Mouse (Mus musculus): ENCODE results near the gene Hinfp. TPM values are rescaled to one million over a fixed set of nuclear protein-coding genes. Genes with fewer than 3 reads are reported as not detected.
"Not testable (repeated sequence)": the region's sequence is repeated elsewhere in the genome, so short reads cannot be mapped to it uniquely, and the experiment has no call there.

Hinfp gene
- 23.6 and 29.3 TPM in 2 replicates for total RNA-seq (2021)
- long read RNA-seq, full-length matches to known transcripts, result 1 of 8 reads
- long read RNA-seq, partial matches to known transcripts, result 4 of 8 reads
- long read RNA-seq, other reads (novel, unspliced or antisense), result 3 of 8 reads

DNA sequence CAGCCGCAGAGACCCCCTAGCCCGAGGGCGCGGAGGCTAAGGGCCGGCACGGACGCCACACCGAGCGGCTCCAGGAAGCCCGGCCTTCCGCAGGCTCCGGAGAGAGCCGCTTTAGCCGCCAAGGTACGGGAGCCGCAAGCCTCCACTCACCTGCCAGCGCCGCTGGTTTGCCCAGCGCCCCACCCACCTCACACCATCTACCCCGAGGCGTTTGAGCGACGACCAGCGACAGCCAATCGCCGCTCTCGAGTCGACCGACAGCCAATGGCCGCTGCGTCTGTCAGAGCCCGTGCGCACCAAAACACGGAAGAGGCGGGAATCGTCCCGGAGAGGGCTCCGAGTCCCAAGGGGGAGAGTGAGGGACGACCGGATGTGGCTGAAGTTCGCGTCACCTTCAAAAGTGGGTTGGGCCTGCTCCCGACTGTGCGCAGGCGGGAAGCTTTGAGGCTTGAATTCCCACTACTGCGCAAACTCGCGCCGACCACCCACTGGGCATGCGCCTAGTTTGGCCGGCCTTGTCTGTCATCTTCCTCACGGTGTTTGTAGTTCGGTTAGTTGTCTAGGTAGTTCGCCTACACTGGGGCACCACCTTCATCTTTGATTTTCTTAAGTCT, at the start of gene Hinfp:
Gene Hinfp (minus strand): TSS at position 206 of the 614 bp plus-strand sequence.
- peak; percentile 96 for DNase-seq

DNA sequence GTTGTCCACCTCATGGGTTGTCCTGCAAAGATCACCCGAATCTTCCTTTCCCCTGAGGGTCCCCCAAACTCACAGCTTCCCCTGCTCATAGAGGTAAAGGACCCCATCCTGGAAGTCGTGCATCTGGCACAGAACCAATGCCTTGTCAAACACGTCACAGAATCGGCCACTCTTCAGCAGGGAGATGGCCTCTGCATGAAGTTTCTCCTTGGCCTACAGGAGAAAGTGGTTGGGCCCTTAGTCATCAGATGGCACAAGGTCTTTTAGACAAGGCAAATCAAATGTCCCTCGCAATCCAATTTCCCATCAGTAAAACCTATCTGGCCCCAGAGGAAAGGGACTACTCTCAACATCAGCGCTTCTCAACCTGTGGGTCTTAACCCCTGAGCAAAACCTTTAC, 47.7 kb upstream of the Hinfp start:
- DNase-seq, result peak; percentile 28

DNA sequence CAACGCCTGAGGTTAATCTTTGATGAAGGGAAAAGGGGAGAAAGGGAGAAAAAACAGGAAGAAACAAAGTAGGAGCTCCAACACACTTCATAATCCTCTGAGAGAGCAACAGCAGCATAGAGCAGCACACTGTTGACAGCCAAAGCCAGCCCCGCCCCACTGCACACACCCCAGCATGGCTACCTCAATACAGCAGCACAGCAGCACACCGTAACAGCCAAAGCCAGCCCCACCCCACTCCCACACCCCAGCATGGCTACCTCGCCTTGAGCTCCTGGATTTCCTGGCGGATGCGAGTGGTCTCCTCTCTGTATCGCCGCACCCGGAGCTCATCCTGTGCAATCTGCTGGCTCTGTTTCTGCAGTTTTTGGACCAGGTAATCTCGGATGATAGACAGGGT, 46.9 kb upstream of the Hinfp start:
- no peak for DNase-seq

DNA sequence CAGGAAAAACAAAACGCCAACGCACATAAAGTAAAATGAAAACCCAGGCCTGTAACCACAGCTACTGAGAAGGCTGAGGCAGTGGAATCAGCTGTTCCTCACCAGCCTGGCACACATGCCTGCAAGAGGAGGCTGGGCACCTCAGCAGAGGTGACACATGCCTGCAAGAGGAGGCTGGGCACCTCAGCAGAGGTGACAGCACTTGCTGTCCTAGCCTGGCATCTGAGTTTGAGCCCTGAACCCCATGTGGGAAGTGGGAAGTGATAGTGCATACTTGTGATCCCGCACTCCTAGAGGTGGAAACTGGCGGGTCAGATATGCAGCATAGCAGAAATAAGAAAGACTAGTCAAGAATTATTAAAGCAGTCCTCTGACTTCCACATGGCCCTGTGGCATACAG, 45.9 kb upstream of the Hinfp start:
- no peak for DNase-seq

DNA sequence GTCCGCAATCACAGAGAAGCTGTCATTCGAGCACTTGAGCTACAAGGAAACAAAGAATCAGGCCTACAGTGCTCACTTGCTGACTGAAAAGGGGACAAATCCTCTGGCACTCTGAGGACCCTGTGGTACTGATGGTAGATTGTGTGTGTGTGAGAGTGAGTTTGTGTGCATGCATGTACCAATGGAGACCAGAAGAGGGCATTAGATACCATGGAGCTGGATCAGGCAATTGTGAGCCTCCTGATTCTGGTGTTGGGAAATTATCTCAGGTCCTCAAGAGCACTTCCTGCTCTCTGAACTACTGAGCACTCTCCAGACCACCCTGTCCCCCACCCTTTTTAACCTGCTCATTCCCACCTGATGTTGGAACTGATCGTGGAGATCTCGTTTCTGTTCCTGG, 43.1 kb upstream of the Hinfp start:
- no peak for DNase-seq

DNA sequence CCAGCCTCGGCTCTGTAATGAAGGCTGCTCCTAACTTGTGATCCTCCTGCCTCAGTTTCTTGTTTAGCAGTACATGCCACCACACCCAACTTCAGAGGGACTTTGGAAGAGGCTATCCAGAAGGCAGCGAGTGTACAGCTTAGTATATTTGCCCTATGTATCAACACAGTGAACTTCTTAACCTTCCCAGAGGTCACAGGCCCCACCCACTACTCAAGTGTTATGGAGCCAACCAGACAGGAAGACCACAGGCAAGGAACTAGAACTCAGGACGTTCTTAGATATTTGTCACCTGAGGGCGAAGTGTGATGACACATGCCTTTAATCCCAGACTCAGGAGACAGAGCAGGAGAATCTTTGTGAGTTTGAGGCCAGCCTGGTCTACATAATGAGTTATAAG, 42.1 kb upstream of the Hinfp start:
- DNase-seq, result no peak

DNA sequence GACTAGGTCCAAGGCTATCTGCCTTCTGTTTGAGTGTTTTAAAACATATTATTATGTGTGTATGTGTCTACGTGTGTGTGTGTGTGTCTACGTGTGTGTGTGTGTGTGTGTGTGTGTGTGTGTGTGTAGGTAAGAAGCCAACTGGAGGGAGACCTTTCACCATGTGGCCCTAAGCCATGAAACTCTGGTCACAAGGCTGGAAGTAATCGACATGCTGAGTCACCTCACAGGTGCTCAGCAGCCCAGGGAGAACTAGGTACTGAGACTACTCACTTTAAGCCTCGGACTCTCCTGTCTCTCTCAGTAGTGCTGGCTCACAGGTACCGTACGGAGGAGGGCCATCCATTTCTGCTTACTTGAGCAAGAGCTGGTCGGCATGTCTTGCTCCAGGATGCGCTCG, 41.7 kb upstream of the Hinfp start:
- no peak for DNase-seq

DNA sequence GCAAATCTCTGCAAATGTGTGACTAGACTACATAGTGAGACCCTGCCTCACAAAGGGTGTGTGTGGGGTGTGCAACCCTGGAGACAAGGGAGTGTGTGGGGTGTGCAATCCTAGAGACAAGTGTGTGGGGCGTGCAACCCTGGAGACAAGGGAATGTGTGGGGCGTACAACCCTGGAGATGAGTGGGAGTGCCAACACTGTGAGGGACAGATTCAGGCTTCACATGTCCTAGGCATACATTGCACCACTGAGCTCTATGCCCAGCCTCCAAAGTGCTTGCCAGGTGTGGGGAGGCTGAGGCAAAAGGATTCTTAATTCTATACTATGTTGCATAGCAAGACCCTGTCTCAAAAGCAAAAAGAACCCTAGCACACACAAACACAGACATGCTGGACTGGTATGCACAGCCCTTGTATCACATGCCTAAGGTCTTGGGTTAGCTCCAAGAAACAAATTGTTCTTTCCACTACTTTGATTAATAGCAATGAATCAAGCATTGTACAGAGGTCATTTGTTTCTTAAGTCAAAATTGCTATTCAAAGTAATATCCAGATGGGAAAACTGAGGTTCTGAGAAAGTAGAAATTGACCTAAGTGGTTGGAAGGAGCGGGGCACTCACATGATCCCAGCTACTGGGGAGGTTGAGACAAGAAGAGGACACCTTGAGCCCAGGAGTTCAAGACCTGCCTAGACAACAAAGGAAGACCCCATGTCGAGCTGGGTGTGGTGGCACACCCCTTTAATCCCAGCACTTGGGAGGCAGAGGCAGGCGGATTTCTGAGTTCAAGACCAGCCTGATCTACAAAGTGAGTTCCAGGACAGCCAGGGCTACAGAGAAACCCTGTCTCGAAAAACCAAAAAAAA, 40.3 kb upstream of the Hinfp start:
- DNase-seq, result no peak

DNA sequence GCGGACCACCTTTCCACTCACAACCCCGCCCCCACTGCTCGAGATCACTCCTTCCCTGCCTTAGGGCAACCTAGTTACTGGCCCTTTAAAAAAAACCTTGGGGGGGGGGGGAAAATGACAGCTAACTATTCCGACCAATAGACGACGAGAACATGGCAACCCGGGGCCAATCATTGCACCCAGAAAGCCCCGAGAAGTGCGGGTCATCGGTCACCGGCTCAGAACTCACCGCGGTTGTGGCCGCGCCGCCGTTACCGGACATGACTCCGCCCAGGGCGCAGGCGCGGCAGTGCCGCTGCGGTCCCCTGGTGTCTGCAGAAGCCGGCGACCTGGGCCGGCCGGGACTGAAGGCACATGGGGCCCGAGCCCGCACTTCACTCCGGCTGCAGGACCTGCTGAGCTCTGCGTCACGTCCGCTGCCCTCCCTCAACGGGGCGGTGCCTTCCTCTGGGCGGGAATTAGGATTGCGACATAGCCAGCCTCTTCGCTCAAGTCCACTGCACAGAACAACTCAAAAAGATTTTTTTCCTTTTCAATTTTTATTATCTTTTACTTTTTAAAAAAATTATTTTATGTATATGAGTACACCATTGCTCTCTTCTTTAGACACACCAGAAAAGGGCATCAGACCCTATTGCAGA, 38.4 kb upstream of the Hinfp start, which contains the start of gene Hmbs:
Gene Hmbs (minus strand): TSS at position 448 of the 641 bp plus-strand sequence.
- DNase-seq, result peak; percentile 89

DNA sequence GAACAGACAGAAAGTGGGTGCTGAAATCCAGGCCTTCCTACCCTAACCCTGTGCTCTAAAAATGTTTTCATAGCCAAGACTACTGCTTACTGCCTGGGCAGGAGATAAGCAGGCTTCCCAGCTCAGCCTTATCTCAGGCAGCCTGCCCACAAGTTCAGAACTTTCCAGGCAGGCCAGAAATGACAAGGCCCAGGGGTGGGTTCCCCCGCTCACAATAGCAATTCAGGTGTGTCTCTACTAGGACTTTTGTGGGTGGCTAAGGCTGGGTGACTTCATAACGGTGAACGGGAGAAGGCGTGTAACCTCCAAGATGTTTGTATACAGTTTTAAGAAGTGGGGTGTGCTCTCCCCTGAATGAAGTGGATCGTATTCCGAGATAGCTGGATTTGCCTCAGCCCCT, 37.8 kb upstream of the Hinfp start:
- DNase-seq, result no peak

DNA sequence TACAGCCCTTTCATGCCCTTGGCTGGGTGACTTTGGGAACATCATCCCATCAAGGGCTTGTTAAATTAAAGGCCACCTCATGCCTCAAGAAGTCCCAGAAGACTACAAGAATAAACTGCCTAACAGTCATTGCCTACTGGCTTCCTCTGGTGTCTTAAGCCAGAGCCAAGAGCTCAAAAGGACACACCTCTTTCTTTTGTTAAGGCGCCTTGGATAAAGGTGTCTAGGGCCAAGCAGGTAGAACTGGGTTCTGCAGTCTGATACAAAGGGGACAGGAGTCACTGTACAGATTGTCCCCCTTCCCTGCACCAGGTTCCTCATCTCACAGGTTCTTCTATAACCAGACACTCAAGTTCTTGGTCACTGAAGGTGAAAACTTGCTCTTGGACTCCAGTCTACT, 37.1 kb upstream of the Hinfp start:
- no peak for DNase-seq

DNA sequence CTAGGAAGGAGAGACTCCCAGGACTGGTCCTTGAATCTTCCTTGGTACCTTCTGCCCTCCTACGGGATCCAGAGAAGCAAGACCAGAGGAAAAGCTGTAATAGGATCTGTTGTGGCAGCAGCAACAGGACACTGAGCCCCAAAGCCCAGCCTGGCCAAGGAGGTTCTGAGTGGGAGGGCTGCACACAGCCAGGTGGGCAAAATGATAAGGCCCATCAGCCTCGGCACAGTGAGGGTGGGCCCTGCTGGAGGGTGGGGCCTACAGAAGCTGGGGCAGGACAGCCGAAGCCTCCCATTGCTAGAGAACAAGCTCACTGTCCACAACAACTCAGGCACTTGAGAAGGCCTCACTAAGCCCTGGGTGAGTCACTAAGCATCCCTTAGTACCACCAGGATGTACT, 36.7 kb upstream of the Hinfp start:
- no peak for DNase-seq

DNA sequence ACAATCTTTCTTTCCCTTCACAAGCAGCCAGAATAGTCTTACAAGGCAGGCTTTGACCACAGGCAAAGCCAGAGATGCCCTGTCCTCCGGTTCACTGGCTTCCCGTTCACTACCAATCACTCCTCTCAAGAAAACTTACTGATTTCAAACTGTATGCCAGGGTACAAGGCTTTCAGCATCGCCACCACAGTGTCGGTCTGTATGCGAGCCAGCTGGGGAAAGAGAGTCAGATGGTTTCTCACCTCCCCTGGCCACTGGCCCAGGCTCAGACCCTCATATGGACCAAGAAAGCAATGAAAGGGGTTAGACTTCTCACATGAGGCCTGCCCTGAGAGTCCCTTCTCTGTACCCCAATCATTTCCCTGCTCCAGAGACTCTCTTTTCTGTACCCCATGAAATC, 36.0 kb upstream of the Hinfp start:
- no peak for DNase-seq

DNA sequence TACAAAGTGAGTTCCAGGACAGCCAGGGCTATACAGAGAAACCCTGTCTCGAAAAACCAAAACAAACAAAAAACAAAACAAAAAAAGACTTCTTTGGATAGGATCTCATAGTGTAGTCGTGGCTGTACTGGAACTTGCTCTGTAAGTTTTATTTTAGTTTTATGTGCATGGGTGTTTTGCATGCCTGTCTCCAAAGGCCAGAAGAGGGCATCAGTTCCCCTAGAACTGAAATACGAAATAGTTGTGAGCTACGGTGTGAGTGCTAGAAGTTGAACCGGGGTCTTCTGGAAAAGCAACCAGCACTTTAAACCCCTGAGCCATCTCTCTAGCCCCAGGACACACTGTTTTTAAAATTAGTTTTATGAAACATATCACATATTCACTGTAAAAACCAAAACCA, 33.1 kb upstream of the Hinfp start:
- DNase-seq, result no peak

DNA sequence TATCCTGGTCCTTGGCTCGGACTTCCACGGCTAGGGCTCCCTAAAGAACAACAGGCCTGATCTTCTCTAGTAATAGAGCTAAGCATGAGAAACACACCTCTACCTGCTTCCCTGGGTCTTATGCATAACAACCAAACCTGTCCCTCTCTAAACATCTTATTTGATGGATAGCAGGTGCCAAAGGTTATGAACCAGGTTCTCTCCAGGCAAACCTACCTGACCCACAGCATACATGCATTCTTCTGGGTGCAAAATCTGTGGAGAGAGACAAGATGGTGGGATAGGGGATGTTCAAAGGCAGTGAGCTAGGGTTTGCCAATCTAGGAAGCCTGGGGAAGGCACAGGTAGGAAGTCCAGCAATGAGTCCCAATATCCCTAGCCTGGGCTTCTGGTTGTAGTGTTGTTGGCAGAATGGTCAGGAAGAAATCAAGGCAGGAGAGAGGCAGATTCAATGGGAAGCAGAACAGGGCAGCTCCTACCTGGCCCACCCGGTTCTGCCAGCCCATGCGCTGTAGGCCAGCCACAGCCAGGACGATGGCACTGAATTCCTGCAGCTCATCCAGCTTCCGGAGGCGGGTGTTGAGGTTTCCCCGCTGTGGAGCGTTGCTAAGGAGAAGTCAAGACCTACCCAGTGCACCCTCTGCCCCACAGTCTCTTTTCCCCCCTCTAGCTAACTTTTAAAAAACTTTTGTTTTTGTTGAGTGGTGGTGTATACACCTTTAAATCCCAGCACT, 32.1 kb upstream of the Hinfp start:
- no peak for DNase-seq

DNA sequence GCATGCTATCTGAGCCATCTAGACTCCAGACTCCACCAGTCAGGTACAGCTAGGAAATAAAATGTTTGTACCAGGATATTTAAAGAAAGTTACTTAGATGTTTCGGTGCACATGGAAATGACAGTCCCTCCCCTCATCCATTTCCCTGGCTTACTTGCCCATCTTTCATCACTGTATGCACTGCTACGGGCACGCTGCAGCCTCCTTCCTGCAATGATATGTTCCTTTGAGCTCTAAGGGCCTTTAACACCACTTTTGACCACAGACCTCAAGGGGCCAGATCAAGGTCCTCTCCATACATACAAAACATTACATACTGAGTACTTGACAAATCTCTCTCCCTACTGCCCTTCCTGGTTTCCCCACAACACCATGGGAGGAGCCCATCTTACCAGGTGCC, 31.5 kb upstream of the Hinfp start:
- DNase-seq, result no peak

DNA sequence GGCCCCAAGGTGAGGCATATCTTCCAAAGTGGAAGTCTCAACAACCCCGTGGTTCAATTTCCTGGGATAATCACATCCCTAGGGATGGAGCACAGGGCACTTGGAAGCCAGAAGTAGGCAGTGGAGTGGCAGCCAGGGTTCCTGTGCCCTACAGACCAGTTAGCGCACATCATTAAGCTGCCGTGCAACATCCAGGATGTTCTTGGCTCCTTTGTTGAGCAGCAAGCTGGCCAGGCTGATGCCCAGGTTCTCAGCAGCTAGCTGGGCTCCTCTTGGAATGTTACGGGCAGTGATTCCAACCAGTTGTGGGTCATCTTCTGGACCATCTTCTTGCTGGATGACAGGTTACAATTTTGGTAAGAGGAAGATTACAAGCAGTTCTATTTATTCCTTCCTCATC, 31.0 kb upstream of the Hinfp start:
- not testable (repeated sequence) for DNase-seq

DNA sequence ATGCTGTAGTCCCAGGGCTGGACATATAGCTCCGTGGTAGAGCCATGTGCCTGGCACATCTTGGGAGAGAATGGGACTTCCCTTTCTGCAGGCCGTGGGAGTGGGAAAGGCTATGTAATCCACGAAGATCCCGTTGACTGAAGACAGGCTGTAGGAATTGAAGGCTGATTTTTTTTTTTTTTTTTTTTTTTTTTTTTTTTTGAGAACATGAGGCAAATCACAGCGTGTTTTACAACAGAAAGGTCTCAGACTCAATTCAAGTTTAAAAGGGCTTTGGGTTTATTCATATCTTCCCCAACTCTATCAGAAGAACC, 30.6 kb upstream of the Hinfp start:
- no peak for DNase-seq

DNA sequence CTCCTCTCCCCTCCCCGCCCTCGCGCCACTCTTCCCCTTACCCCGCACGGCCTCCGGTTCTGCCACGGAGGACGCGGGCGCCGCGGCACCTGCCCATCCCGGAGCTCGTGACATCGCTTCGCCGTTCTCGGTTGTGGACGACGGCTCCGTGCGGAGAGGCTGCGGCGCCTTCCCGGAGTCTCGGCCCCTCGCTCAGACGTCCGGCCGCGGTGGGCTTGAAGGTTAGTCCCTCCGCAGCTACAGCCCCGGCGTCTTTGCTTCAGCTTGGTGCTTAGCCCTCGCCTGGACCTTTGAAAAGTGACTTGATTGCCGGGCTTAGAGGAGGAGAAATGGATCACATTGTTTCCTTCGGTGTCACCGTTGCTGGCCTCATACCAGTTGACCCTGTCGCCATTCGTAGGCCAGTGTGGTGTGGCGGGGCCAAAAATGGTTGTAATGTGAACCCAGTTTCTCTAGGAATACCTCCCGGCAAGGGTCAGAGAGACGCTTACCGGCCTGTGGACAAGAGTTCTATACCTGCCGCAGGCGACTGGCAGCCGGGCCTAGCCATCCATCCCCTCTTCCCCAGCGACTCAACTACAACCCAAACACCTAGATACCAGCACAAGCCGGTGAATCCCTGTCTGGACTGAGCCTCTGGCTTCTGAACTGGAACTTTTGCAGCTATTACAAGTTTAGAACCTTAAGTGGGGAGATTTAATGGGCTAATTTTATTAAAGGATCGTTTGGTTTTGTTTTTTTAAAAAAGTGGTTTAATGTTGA, 30.0 kb upstream of the Hinfp start:
- DNase-seq, result peak; percentile 45

DNA sequence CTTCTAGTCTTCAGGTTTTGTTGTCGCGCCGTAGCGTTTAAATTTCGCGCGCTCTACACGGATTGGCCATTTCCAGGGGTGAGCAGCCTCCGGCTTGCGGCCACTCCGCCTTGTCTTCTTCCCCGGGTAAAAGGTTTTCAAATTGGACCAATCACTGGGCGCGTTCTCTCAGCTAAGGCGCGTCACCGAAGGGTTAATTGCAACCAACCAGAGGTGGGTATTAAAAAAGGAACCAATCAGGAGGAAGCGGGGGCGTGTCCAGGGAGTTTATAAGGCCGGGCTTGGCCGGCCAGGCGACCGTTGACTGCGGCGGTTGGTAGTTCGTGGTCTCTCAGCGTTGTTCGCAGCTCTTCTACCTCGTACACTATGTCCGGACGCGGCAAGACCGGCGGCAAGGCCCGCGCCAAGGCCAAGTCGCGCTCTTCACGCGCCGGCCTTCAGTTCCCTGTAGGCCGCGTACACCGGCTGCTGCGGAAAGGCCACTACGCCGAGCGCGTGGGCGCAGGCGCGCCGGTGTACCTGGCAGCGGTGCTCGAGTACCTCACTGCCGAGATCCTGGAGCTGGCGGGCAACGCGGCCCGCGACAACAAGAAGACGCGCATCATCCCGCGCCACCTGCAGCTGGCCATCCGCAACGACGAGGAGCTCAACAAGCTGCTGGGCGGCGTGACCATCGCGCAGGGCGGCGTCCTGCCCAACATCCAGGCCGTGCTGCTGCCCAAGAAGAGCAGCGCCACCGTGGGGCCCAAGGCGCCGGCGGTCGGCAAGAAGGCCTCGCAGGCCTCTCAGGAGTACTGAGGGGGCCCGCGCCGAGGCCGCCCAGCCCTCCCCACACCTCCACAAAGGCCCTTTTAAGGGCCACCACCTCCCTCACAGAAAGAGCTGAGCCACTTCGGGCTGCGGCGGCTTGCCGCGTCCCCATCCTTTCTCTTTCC, 29.2 kb upstream of the Hinfp start, which contains the start of gene H2afx:
Gene H2afx (plus strand): TSS at position 299 of the 935 bp plus-strand sequence.
- DNase-seq, result peak; percentile 94

Measured in adrenal gland, postnatal 25 days (tissue).